Mouse (Mus musculus) liver, embryonic 16.5 days (tissue): ENCODE measurements around the gene Rtp2. TPM values are rescaled to one million over a fixed set of nuclear protein-coding genes. Genes with fewer than 3 reads are reported as not detected.

ENCODE experiments used
- ATAC-seq: fragments of 200-750 bp; cut with Nextera tagmentation; 2 replicates; pipeline ENCODE4 v1.8.0; 2017; ENCODE audit warnings: low read depth, mild to moderate bottlenecking, moderate number of reproducible peaks, moderate library complexity
- H3K27ac ChIP-seq: fragments of 300-500 bp; sonication (generic); 2 replicates; pipeline ENCODE4 v1.5.1; 2014; ENCODE audit warnings: mild to moderate bottlenecking, low read length
- H3K27me3 ChIP-seq: fragments of 300-500 bp; sonication (generic); 2 replicates; pipeline ENCODE4 v1.6.1; 2014; ENCODE audit warnings: low read depth, low read length, mixed read lengths; ENCODE audit not compliant: control insufficient read depth, insufficient read depth
- H3K36me3 ChIP-seq: fragments of 300-500 bp; sonication (generic); 2 replicates; pipeline ENCODE4 v1.6.1; 2014; ENCODE audit warnings: mild to moderate bottlenecking; ENCODE audit not compliant: control insufficient read depth, insufficient read depth
- H3K4me1 ChIP-seq: fragments of 300-500 bp; sonication (generic); 2 replicates; pipeline ENCODE4 v1.6.1; 2014; ENCODE audit warnings: low read depth, low read length, mixed read lengths; ENCODE audit not compliant: control insufficient read depth
- H3K4me2 ChIP-seq: fragments of 300-500 bp; sonication (generic); 2 replicates; pipeline ENCODE4 v1.6.1; 2014; ENCODE audit warnings: low read depth, low read length, mixed read lengths
- H3K4me3 ChIP-seq: fragments of 300-500 bp; sonication (generic); 2 replicates; pipeline ENCODE4 v1.5.1; 2014; ENCODE audit warnings: low read depth, mild to moderate bottlenecking, low read length
- H3K9ac ChIP-seq: fragments of 300-500 bp; sonication (generic); 2 replicates; pipeline ENCODE4 v1.6.1; 2014; ENCODE audit warnings: low read depth, low read length
- H3K9me3 ChIP-seq: fragments of 300-500 bp; sonication (generic); replicated peaks from 2 replicates; pipeline ENCODE4 v1.6.1; 2016; ENCODE audit warnings: low read length; ENCODE audit not compliant: control insufficient read depth
- WGBS: fragments of 180-500 bp; shearing (Covaris S2); extraction: QIAGEN DNeasy Blood & Tissue Kit; methylation state at CpG from one replicate; pipeline ENCODE4 v1.1.7; 2014; ENCODE audit not compliant: insufficient replicate concordance; 5-methylcytosine and 5-hydroxymethylcytosine counted together
- polyA plus RNA-seq: library from polyadenylated mRNA; unstranded; fragments of >200 nt; fragmentation: Nextera tagmentation; extraction: Ambion mirVana; gene quantifications from 2 replicates; pipeline ENCODE4 v1.2.1, GENCODE M21; 2015

The Rtp2 gene
- polyA plus RNA-seq, 1 experiment from 2014 or later = not detected

- no peaks in the 10 kb centered on the region for H3K4me1 ChIP-seq
- no peak overlapping the region for H3K27ac ChIP-seq
- no peaks in the 10 kb centered on the region for H3K36me3 ChIP-seq
- no peak overlapping the region for H3K4me2 ChIP-seq
- H3K9ac ChIP-seq = no peak overlapping the region
- no peak overlapping the region for H3K4me3 ChIP-seq
- WGBS = 66% methylated on average over 12 of the region's 12 CpGs
- no peak for ATAC-seq
- H3K27me3 ChIP-seq = no peaks in the 10 kb centered on the region
- H3K9me3 ChIP-seq = no peaks in the 10 kb centered on the region
Measured at GRCm38 (mm10) chr16:23885098-23885497, 47.1 kb downstream of the Rtp2 start.

Other genes with a start within 250 kb of the Rtp2 start
- 1.1 TPM in 1 of 2 replicates, not detected in the other for gene Sst, start 41.4 kb downstream of the Rtp2 start, polyA plus RNA-seq
- gene Gm37419, start 56.1 kb upstream of the Rtp2 start, polyA plus RNA-seq = not detected in 2 replicates
- gene Bcl6, start 56.5 kb upstream of the Rtp2 start, polyA plus RNA-seq = 0.28 TPM in 2 replicates